Mouse (Mus musculus): ENCODE data around the gene Mars. TPM values are rescaled to one million over a fixed set of nuclear protein-coding genes. Genes with fewer than 3 reads are reported as not detected.

Mars gene
- total and polyA plus RNA-seq, 3 experiments: 147 to 195 TPM; not detected in 1

- Histone ChIP-seq H3K27me3 (ENCODE audit: control insufficient read depth in 1 of 2, insufficient read depth in 2 of 2, low read length in 2 of 2) (no peaks in the 10 kb centered on the region), H3K9me3 (replicated peaks; ENCODE audit: insufficient read depth, low read length) (no peaks in the 10 kb centered on the region), H3K4me1 (ENCODE audit: control insufficient read depth in 1 of 2, insufficient read depth in 2 of 2, low read length in 2 of 2) (peaks cover 0 to 11% of the 10 kb centered on the region in 2 experiments; a peak in 2 of 4 replicates), H3K4me3 (ENCODE audit: control insufficient read depth in 1 of 2, insufficient read depth in 1 of 2, low read depth in 2 of 2, low read length in 2 of 2) (peak overlapping the region; percentile 59 to 80), H3K79me2 (ENCODE audit: control insufficient read depth, insufficient read depth, low read length, poor library complexity) (peaks cover 32% of the 10 kb centered on the region), H3K36me3 (ENCODE audit: control insufficient read depth in 1 of 2, insufficient read depth in 2 of 2, low read length in 2 of 2) (peaks cover 6 to 26% of the 10 kb centered on the region in 2 experiments), H3K27ac (ENCODE audit: control insufficient read depth, low read depth, low read length) (peak overlapping the region; percentile 14; the same call in 1 of the 2 replicates), H3K9ac (ENCODE audit: control insufficient read depth, low read depth, low read length, poor library complexity, severe bottlenecking) (peak overlapping the region; percentile 64)
- DNase-seq (ENCODE audit: low read depth, low spot score): peak; percentile 23
- TF ChIP-seq GATA1 (IDR thresholded peaks at IDR 0.05; ENCODE audit: low read depth, low read length) (no peak), TBP (IDR thresholded peaks at IDR 0.05; ENCODE audit: low read depth, low read length) (no peak), MEF2A (IDR thresholded peaks at IDR 0.05; ENCODE audit: extremely low read depth, insufficient replicate concordance, low read depth, low read length, poor library complexity, severe bottlenecking) (no peak), POLR2AphosphoS2 (IDR thresholded peaks at IDR 0.05; ENCODE audit: low read length) (no peak), SMC3 (IDR thresholded peaks at IDR 0.05; ENCODE audit: low read depth, low read length) (no peak), USF2 (IDR thresholded peaks at IDR 0.05; ENCODE audit: borderline replicate concordance in 1 of 2, insufficient read depth in 1 of 2, low read depth in 1 of 2, low read length in 2 of 2) (no peak), MAFK (IDR thresholded peaks at IDR 0.05; ENCODE audit: borderline replicate concordance, low read depth, low read length) (no peak), EP300 (IDR thresholded peaks at IDR 0.05; ENCODE audit: low read depth in 1 of 2, low read length in 2 of 2) (no peak), POLR2AphosphoS5 (IDR thresholded peaks at IDR 0.05; ENCODE audit: borderline replicate concordance, low read depth, low read length) (no peak)
Measured at GRCm38 (mm10) chr10:127274261-127275022, 37.1 kb downstream of the Mars start.

DNA sequence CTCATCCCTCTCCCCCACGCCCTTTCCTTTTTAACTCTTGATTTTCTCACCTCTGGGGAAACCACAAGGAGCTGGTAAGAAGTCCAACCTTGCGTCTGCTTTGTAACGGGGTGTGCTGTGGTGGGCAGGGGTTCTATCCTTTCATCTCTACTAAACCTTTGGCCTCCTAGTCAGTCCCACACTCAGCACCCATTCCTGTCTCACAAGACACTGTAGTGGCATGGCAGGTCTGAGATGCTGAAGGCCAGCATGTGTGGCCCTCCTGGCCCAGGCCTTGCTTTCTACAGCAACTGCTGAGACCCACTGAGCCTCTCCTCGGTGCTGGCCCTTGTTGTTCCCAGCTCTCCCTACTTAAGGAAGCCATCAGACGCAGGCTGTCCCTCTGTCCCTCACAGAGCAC is 39.2 kb downstream of the Mars start:
- Histone ChIP-seq H3K79me2 (ENCODE audit: control insufficient read depth, insufficient read depth, low read length, poor library complexity) (peaks cover 37% of the 10 kb centered on the region), H3K4me3 (ENCODE audit: control insufficient read depth in 1 of 2, insufficient read depth in 1 of 2, low read depth in 2 of 2, low read length in 2 of 2) (peak overlapping the region; percentile 59 to 80), H3K27ac (ENCODE audit: control insufficient read depth, low read depth, low read length) (peak overlapping the region; percentile 97), H3K9ac (ENCODE audit: control insufficient read depth, low read depth, low read length, poor library complexity, severe bottlenecking) (peak overlapping the region; percentile 64), H3K4me1 (ENCODE audit: control insufficient read depth in 1 of 2, insufficient read depth in 2 of 2, low read length in 2 of 2) (peaks cover 0 to 12% of the 10 kb centered on the region in 2 experiments; a peak in 3 of 4 replicates), H3K36me3 (ENCODE audit: control insufficient read depth in 1 of 2, insufficient read depth in 2 of 2, low read length in 2 of 2) (peaks cover 15 to 22% of the 10 kb centered on the region in 2 experiments), H3K27me3 (ENCODE audit: control insufficient read depth in 1 of 2, insufficient read depth in 2 of 2, low read length in 2 of 2) (no peaks in the 10 kb centered on the region), H3K9me3 (replicated peaks; ENCODE audit: insufficient read depth, low read length) (no peaks in the 10 kb centered on the region)
- peak; percentile 54 for DNase-seq (ENCODE audit: low read depth, low spot score)
- TF ChIP-seq NELFE (IDR thresholded peaks at IDR 0.05; ENCODE audit: low read depth, low read length) (peak; percentile 33; the same call in 1 of the 2 replicates), POLR2A (IDR thresholded peaks at IDR 0.05; ENCODE audit: control insufficient read depth in 1 of 2, insufficient read depth in 1 of 2, low read depth in 1 of 2, low read length in 2 of 2, poor library complexity in 1 of 2) (peak in 1 of 2 experiments; percentile 42; a peak in 1 of 4 replicates), POLR2AphosphoS5 (IDR thresholded peaks at IDR 0.05; ENCODE audit: borderline replicate concordance, low read depth, low read length) (peak; percentile 40; the same call in 1 of the 2 replicates), MAX (IDR thresholded peaks at IDR 0.05; ENCODE audit: low read length) (peak; percentile 26; the same call in 1 of the 2 replicates), POLR2AphosphoS2 (IDR thresholded peaks at IDR 0.05; ENCODE audit: low read length) (peak; percentile 29; the same call in 1 of the 2 replicates), CHD1 (IDR thresholded peaks at IDR 0.05; ENCODE audit: low read depth, low read length) (0 out of 2 replicates have a peak, but pooled peaks have one; percentile 52), ZMIZ1 (IDR thresholded peaks at IDR 0.05; ENCODE audit: low read depth, low read length) (no peak), E2F4 (IDR thresholded peaks at IDR 0.05; ENCODE audit: borderline replicate concordance, low read depth, low read length) (no peak), MAFK (IDR thresholded peaks at IDR 0.05; ENCODE audit: borderline replicate concordance, low read depth, low read length) (no peak), GABPA (IDR thresholded peaks at IDR 0.05; ENCODE audit: low read depth, low read length) (no peak)
